Mouse (Mus musculus): Measurements from ENCODE around the gene Tmub2.

GRCm38 (mm10) chr11:102308979-102309378 lies 24.2 kb downstream of the Tmub2 start:
- TF ChIP-seq POLR2A (IDR thresholded peaks at IDR 0.05; ENCODE audit: control insufficient read depth, extremely low read depth, insufficient read depth, low read length, poor library complexity) (0 out of 2 replicates have a peak, but pooled peaks have one; percentile 28), CTCF (IDR thresholded peaks at IDR 0.05; ENCODE audit: borderline replicate concordance, control insufficient read depth, extremely low read depth, insufficient read depth, low read length, poor library complexity) (peak; percentile 99)
